Mouse (Mus musculus): ENCODE data around the gene Btbd9.

The Btbd9 gene

GRCm38 (mm10) chr17:30195591-30196183 is 380.6 kb downstream of the Btbd9 start:
- peak; percentile 84 for DNase-seq

GRCm38 (mm10) chr17:30194629-30195445 is 381.5 kb downstream of the Btbd9 start:
- peak; percentile 89 for DNase-seq

GRCm38 (mm10) chr17:30194091-30194490 is 382.2 kb downstream of the Btbd9 start:
- peak; percentile 74 for DNase-seq

- DNase-seq = peak; percentile 78
These were observed 382.7 kb downstream of the Btbd9 start for GRCm38 (mm10) chr17:30193615-30194014.

GRCm38 (mm10) chr17:30192416-30193005 is 383.8 kb downstream of the Btbd9 start:
- peak; percentile 82 for DNase-seq

- peak; percentile 82 for DNase-seq
These were observed 385.1 kb downstream of the Btbd9 start for GRCm38 (mm10) chr17:30191097-30191640.

- DNase-seq = peak; percentile 91
These were observed 388.0 kb downstream of the Btbd9 start for GRCm38 (mm10) chr17:30188031-30188981.

- DNase-seq = no peak
These were observed 388.7 kb downstream of the Btbd9 start for GRCm38 (mm10) chr17:30187581-30187980.

GRCm38 (mm10) chr17:30187154-30187553 is 389.1 kb downstream of the Btbd9 start:
- DNase-seq = peak; percentile 82

GRCm38 (mm10) chr17:30183561-30183960 is 392.7 kb downstream of the Btbd9 start:
- DNase-seq = peak; percentile 82

- DNase-seq = peak; percentile 72
These were observed 394.2 kb downstream of the Btbd9 start for GRCm38 (mm10) chr17:30182063-30182462.

- DNase-seq = no peak
These were observed 394.7 kb downstream of the Btbd9 start for GRCm38 (mm10) chr17:30181554-30181953.

GRCm38 (mm10) chr17:30180197-30180596 is 396.1 kb downstream of the Btbd9 start:
- peak; percentile 85 for DNase-seq

- DNase-seq = peak; percentile 86
These were observed 397.9 kb downstream of the Btbd9 start for GRCm38 (mm10) chr17:30178402-30178801.

GRCm38 (mm10) chr17:30177435-30177834 is 398.9 kb downstream of the Btbd9 start:
- peak; percentile 94 for DNase-seq

Measured in heart, adult 11 months (tissue).